Mouse (Mus musculus): ENCODE data around the gene Adamts7. TPM values are rescaled to one million over a fixed set of nuclear protein-coding genes. Genes with fewer than 3 reads are reported as not detected.

Gene Adamts7
- under 1 TPM; 0.41 to 0.59 TPM for total RNA-seq (2021)
- long read RNA-seq, experiment 1, partial matches to known transcripts = 1 of 1 reads
- long read RNA-seq, experiment 1, other reads (novel, unspliced or antisense) = 0 of 1 reads
- long read RNA-seq, experiment 2, partial matches to known transcripts = 1 of 1 reads
- long read RNA-seq, experiment 2, other reads (novel, unspliced or antisense) = 0 of 1 reads

GRCm38 (mm10) chr9:90162926-90163748, at the start of gene Adamts7:
Gene Adamts7 (plus strand): TSS chr9:90163069.
- peak; percentile 53 for DNase-seq
- intact Hi-C loops (cut with DNase I) = no loop called here
- H3K4me3 ChIP-seq = peak within 1 kb of the TSS; percentile 90
- TF ChIP-seq CTCF (IDR thresholded peaks at IDR 0.05) = no peak
- H3K27ac ChIP-seq = peak within 1 kb of the TSS; percentile 72

DNA sequence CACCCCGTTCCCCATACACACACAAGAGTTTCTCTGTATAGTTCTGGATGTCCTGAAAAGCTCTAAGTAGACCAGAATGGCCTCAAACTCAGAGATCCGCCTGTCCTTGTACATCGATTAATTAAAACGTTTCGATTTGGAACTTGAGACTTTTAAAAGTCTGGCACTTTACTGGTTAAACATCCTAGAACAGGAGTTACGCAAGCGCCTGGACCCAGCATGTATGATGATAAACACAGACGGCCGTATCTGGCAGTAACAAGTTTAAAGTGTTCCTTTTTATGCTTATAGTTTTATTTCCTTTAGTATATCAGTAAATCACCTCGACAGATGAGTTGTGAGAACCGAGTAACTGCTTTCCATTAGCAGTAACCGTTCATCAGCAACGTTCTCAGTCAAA, 49.7 kb upstream of the Adamts7 start:
- peak overlapping the region; percentile 98 for H3K27ac ChIP-seq
- peak overlapping the region; percentile 93 for H3K4me3 ChIP-seq
- no peak for TF ChIP-seq CTCF (IDR thresholded peaks at IDR 0.05)
- DNase-seq = no peak
- intact Hi-C loops (cut with DNase I) = no loop called here

DNA sequence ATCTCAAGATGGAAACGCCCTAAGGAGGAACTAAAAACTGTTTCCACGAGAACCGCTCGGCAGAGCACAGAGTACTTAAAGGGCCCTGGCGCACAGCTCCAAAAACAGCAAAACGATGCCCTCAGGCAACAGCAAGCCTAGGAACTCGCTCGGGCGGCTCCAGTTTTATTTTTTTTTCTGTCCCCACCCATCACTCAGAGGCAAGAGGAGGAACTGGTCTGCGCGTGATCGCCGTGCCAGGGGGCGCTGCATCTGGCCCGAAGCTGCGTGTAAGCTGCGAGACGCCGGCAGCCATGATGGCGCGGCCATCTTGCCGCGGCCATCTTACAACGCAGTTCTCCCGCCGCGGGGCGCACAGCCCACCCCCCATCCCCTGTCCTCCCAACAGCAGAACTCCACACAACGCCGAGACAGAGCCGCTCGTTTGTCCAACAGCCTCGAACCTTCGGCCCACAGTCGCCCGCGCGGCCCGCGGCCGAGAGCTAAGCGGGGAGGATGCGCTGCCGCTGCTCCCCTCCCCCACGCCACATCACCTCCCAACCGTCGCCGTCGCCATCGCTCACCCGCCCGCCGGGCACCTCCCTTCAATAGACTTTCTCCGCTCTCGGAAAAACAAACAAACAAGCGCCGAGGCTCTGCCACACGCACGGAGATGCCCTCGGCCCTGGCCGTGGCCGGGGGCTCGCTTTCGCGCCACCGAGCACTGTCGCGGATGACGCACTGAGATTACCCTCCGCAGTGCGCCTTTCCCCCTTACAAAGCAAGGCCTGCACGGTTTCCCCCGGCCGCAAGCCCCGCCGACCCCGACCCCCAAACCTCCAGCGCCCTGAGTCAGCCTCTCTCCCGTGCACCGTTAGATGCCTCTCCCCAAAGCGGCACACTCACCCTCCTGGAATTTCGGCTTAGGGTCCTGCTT, 49.0 kb upstream of the Adamts7 start:
- Histone ChIP-seq H3K4me3 (peak overlapping the region; percentile 93), H3K27ac (peak overlapping the region; percentile 98)
- peak; percentile 94 for DNase-seq
- intact Hi-C loops (cut with DNase I) = no loop called here
- peak; percentile 81 for TF ChIP-seq CTCF (IDR thresholded peaks at IDR 0.05)

- DNase-seq = peak; percentile 99
- Histone ChIP-seq H3K27ac (peak within 1 kb of the TSS; percentile 98), H3K4me3 (peak within 1 kb of the TSS; percentile 93)
- intact Hi-C loops (cut with DNase I) = no loop called here
- no peak; the same call in 1 of the 2 replicates for TF ChIP-seq CTCF (IDR thresholded peaks at IDR 0.05)
These were observed 48.1 kb upstream of the Adamts7 start, which contains the start of gene Morf4l1 for GRCm38 (mm10) chr9:90114567-90115307. Gene Morf4l1 (minus strand): TSS chr9:90114774.

- no peak for TF ChIP-seq CTCF (IDR thresholded peaks at IDR 0.05)
- peak overlapping the region; percentile 98 for H3K27ac ChIP-seq
- no peak for DNase-seq
- H3K4me3 ChIP-seq = peak overlapping the region; percentile 93
- intact Hi-C loops (cut with DNase I) = no loop called here
These were observed 47.6 kb upstream of the Adamts7 start for GRCm38 (mm10) chr9:90115308-90115700.

DNA sequence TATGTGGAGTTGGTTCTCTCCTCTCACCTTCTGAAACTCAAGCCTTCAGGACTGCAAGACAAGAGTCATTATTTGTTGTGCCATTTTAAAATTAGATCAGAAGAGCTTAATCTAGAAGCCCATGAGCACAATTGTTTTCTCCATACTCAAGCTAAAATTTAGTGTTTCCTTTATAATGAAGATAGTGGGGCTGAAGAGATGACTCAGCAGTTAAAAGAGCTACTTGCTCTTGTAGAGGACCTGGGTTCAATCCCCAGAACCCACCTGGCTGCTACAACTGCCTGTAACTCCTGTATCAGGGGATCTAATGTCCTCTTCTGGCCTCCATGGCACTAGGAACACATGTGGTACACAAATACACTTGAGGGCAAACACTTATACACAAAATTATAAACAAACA, 45.6 kb upstream of the Adamts7 start:
- H3K4me3 ChIP-seq = no peak overlapping the region
- no peak overlapping the region for H3K27ac ChIP-seq
- DNase-seq = no peak
- no peak for TF ChIP-seq CTCF (IDR thresholded peaks at IDR 0.05)
- intact Hi-C loops (cut with DNase I) = no loop called here

DNA sequence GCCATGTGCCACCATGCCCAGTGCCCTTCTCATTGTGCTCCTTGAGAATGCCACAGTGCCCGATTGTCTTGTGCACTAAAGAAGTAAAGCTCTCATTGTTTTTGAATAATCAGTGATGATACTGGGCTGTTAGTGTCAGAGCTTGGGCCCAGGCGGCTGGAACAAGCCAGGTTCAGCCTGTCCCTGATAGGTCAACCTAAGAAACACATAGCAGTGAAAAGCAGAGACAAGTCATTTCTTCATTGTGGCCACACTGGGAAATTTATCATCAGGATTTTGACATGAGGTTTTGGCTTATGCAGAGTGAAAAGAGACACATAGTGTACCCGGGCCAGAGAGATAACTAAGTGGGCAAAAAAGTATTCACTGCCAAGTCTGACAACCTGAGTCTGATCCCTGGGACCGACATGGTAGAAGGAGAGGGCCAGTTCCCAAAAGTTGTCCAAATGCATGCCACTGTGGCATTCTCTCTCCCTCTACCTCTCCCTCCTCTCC, 40.6 kb upstream of the Adamts7 start:
- Histone ChIP-seq H3K27ac (no peak overlapping the region), H3K4me3 (no peak overlapping the region)
- no peak for TF ChIP-seq CTCF (IDR thresholded peaks at IDR 0.05)
- intact Hi-C loops (cut with DNase I) = no loop called here
- DNase-seq = no peak

GRCm38 (mm10) chr9:90124156-90124872, 38.6 kb upstream of the Adamts7 start:
- TF ChIP-seq CTCF (IDR thresholded peaks at IDR 0.05) = no peak
- intact Hi-C loops (cut with DNase I) = no loop called here
- peak overlapping the region; percentile 50 for H3K4me3 ChIP-seq
- no peak for DNase-seq
- H3K27ac ChIP-seq = peak overlapping the region; percentile 69

DNA sequence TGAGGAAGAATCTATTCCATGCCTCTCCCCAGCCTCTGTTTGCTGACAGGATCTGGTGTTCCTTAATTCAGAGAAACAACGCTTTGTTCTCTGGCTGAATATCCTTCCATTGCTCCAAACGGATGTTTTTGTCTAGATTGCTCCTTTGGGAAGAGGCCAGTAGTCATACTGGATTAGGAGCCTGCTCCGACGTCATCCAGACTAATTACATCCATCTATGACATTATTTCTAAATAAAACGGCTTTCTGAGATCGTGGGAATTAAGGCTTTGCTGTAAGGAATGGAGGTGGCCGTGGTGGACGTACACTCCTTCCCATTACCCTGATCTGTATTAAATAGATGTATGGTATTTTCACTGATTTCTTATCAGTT, 38.0 kb upstream of the Adamts7 start:
- DNase-seq = no peak
- peak overlapping the region; percentile 69 for H3K27ac ChIP-seq
- H3K4me3 ChIP-seq = peak overlapping the region; percentile 50
- TF ChIP-seq CTCF (IDR thresholded peaks at IDR 0.05) = no peak
- intact Hi-C loops (cut with DNase I) = no loop called here

DNA sequence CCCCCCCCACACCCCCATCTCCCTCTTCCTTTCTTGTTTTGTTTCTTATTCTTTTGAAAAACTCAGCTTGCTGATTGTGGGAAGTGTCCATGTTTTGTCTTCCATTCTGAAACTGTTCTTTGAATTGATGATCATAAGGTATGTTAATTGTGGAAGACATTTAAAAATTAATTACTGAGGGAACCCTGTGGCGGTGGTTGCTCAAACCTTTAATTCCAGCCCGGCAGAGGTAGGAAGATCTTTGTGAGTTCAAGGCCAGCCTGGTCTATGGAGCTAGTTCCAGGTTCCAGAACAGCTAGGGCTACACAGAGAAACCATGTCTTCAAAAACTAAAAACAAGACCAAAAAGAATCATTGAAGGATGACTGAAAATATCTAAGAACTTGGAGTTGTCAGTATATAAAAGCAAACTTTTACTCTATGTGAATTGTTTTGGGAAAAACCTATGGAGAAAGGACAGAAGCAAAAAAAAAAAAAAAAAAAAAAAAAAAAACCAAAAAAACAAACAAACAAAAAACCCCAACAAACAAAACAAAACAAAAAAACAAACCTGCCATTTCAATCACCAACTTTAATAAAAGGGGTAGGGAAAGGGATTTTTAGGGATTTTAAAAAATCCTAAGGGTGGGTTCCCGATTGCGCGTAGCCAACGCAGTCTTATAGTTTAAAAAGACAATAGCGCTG, 37.3 kb upstream of the Adamts7 start:
- no peak for TF ChIP-seq CTCF (IDR thresholded peaks at IDR 0.05)
- Histone ChIP-seq H3K4me3 (peak overlapping the region; percentile 81), H3K27ac (peak overlapping the region; percentile 63)
- DNase-seq = no peak
- intact Hi-C loops (cut with DNase I) = no loop called here

Data from gastrocnemius, adult 2 months (tissue).